Mouse (Mus musculus): ENCODE data around the gene Psmc5.

Gene Psmc5

DNA sequence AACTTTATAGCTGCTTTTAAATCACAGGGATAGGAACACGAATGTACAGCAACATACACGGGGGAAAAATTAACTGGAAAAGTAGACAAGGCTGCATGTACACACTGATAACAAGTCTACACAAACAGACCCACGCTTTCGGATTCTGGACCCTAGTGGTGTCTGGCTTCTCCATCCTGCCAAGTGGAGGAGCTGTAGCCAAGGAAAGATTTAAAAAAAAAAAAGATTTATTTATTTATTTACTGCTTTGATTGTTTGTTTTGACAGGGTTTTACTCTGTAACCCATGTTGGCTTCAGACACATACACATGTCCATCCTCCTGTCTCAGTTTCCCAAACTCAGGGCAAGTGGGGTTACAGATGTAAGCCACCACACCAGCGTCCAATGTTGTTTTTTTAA, 51.5 kb downstream of the Psmc5 start:
- DNase-seq (ENCODE audit: low spot score) = no peak

DNA sequence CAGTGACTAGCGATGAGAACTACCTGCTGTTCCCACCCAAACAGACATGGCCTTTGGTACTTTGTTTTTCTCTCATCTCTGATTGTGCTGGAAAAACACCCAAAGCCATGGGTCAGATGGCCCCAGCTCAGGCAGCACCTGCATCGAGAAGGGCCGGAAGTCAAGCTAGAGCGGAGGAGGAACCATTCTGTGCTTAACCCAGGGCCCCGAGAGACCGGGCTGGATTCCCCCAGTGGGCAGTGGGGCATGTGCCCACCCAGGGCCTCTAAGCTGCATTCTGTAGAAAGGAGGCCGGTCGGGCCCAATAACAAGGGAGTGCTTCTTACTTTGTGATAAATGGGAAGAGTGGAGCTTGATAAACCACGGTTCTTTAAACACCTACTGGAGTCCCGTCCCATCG, 52.2 kb downstream of the Psmc5 start:
- peak; percentile 14 for DNase-seq (ENCODE audit: low spot score)

- no peak for DNase-seq (ENCODE audit: low spot score)
Observed at GRCm38 (mm10) chr11:106310123-106310522, 54.2 kb downstream of the Psmc5 start.

Measured in T-cell, adult 2 months (primary cell).